Mouse (Mus musculus): ENCODE results near the gene Dnah2. TPM values are rescaled to one million over a fixed set of nuclear protein-coding genes. Genes with fewer than 3 reads are reported as not detected.
"Not testable (repeated sequence)": the region's sequence is repeated elsewhere in the genome, so short reads cannot be mapped to it uniquely, and the experiment has no call there.

Dnah2 gene
- polyA plus RNA-seq, 1 experiment from 2014 or later: 1.9 TPM

DNA sequence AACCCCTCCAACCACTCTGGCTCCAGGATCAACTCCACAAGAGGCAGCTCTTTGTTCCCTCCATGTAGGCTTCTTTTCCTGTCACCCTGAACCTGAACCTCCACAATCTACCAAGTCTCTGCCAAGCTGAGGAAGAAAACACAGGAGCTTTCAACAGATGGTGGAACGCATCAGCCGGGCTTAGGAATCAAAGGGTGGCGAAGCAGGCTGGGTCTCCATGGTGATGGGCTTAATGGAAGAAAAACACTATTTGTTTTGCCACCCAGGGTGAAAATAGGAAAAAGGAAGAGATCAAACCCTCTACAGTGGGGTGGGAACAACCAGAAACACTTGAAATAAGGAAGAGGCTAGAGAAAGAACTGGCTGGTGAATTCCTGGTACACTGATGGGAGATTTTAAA, 5.3 kb downstream of the Dnah2 start:
- 18% methylated on average over 3 of the region's 3 CpGs for WGBS
- Histone ChIP-seq H3K27me3 (replicated peaks) (no peaks in the 10 kb centered on the region), H3K4me3 (no peak overlapping the region), H3K9me3 (no peaks in the 10 kb centered on the region), H3K4me1 (peaks cover 38% of the 10 kb centered on the region), H3K4me2 (replicated peaks) (no peak overlapping the region), H3K27ac (no peak overlapping the region), H3K36me3 (no peaks in the 10 kb centered on the region), H3K9ac (no peak overlapping the region; the same call in 1 of the 2 replicates)
- ATAC-seq (ENCODE audit: low FRiP score, low read depth): no peak

DNA sequence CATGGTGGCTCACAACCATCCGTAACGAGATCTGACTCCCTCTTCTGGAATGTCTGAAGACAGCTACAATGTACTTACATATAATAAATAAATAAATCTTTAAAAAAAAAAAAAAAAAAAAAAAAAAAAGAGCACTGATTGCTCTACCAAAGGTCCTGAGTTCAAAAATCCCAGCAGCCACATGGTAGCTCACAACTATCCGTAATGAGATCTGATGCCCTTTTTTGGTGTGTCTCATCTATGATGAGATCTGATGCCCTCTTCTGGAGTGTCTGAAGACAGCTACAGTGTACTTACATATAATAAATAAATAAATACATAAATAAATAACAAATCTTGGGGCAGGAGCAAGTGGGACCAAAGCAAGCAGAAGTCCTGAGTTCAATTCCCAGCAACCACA, 7.2 kb downstream of the Dnah2 start:
- not testable (repeated sequence) for H3K36me3 ChIP-seq; H3K4me2 ChIP-seq (replicated peaks); ATAC-seq (ENCODE audit: low FRiP score, low read depth); H3K27ac ChIP-seq; H3K27me3 ChIP-seq (replicated peaks); H3K9ac ChIP-seq; H3K9me3 ChIP-seq; H3K4me3 ChIP-seq
- peaks cover 19% of the 10 kb centered on the region; the same call in 1 of the 2 replicates for H3K4me1 ChIP-seq
- WGBS: 90% methylated on average over 1 of the region's 3 CpGs

DNA sequence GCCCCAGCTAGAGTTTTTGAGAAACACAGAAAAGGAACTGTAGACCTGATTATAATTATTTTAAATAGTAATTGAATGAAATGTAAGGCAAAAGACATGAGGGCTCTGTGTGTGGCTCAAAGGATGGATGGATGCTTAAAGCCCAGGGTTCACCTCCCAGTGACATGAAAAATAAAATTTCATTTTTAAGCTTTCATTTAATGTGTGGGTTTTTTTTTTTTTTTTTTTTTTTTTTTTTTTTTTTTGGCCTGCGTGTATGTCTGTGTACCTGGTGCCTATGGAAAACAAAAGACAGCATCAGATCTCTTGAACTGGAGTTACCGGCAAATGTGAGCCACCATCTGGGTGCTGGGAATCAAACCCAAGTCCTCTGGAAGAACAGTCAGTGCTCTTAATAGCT, 8.2 kb downstream of the Dnah2 start:
- no peak overlapping the region for H3K27ac ChIP-seq
- WGBS: 100% methylated on average over 2 of the region's 2 CpGs
- no peaks in the 10 kb centered on the region for H3K9me3 ChIP-seq
- H3K36me3 ChIP-seq: no peaks in the 10 kb centered on the region
- H3K4me3 ChIP-seq: no peak overlapping the region
- no peak overlapping the region for H3K4me2 ChIP-seq (replicated peaks)
- H3K27me3 ChIP-seq (replicated peaks): no peaks in the 10 kb centered on the region
- no peak overlapping the region for H3K9ac ChIP-seq
- ATAC-seq (ENCODE audit: low FRiP score, low read depth): no peak
- peaks cover 10% of the 10 kb centered on the region; the same call in 1 of the 2 replicates for H3K4me1 ChIP-seq

DNA sequence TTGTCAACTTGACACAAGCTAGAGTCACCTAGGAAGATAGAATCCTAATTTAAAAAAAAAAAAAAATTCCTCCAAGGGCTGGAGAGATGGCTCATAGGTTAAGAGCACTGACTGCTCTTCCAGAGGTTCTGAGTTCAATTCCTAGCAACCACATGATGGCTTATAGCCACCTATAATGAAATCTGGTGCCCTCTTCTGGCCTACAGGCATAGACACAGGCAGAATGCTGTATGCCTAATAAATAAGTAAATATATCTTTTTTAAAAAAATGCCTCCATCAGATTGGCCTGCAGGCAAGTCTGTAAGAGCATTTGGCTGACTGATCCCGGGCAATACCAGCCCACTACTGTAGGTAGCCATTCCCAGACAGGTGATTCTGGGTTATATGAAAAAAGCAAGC, 13.9 kb downstream of the Dnah2 start:
- H3K4me1 ChIP-seq: no peaks in the 10 kb centered on the region
- H3K27me3 ChIP-seq (replicated peaks): no peaks in the 10 kb centered on the region
- no peak overlapping the region for H3K27ac ChIP-seq
- no peaks in the 10 kb centered on the region for H3K9me3 ChIP-seq
- no peaks in the 10 kb centered on the region for H3K36me3 ChIP-seq
- no peak overlapping the region for H3K4me3 ChIP-seq
- WGBS: 77% methylated on average over 1 of the region's 1 CpGs
- no peak for ATAC-seq (ENCODE audit: low FRiP score, low read depth)
- no peak overlapping the region for H3K9ac ChIP-seq
- no peak overlapping the region for H3K4me2 ChIP-seq (replicated peaks)

DNA sequence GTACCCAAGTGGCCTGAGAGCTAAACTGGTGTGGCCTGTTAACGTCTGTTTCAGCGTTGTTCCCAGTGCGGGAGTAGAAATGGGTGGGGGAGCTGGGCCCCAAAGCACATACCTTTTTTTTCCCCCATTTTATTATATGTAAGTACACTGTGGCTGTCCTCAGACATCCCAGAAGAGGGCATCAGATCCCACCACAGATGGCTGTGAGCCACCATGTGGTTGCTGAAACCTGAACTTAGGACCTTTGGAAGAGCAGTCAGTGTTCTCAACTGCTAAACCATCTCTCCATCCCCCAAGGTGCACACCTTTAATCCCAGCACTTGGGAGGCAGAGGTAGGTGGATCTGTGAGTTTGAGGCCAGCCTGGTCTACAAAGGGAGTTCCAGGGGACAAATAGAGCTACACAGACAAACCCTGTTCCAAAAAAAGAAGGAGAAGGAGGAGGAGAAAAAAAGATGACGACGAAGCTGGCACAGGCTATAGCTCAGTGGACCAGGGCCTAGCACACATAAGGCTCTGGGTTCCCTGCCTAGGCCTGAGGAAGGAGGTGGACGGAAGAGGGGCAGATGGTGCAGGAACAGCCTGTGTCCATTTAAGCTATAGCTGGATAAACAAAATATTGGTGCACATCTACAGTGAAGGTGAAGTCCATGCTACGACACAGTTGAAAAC, 16.3 kb downstream of the Dnah2 start:
- H3K4me2 ChIP-seq (replicated peaks): no peak overlapping the region
- H3K9ac ChIP-seq: no peak overlapping the region
- H3K36me3 ChIP-seq: no peaks in the 10 kb centered on the region
- 83% methylated on average over 7 of the region's 7 CpGs for WGBS
- no peaks in the 10 kb centered on the region for H3K27me3 ChIP-seq (replicated peaks)
- no peak for ATAC-seq (ENCODE audit: low FRiP score, low read depth)
- H3K27ac ChIP-seq: no peak overlapping the region
- no peak overlapping the region for H3K4me3 ChIP-seq
- no peaks in the 10 kb centered on the region for H3K9me3 ChIP-seq
- peaks cover 5% of the 10 kb centered on the region; the same call in 1 of the 2 replicates for H3K4me1 ChIP-seq

DNA sequence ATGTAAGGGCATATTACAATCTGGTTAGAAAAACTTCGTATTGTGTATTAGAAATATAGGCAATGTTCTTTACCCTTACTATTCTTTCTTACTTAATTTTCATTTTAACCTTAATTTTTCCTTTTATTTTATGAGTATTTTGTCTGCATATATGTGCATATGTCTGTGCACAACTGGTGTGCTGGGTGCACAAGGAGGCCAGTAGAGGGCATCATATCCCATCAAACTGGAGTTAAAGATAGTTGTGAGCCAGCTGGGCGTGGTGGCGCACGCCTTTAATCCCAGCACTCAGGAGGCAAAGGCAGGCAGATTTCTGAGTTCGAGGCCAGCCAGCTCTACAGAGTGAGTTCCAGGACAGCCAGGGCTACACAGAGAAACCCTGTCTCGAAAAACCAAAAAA, 18.2 kb downstream of the Dnah2 start:
- H3K27me3 ChIP-seq (replicated peaks); H3K36me3 ChIP-seq; H3K9me3 ChIP-seq; H3K4me2 ChIP-seq (replicated peaks); H3K9ac ChIP-seq; H3K27ac ChIP-seq; H3K4me3 ChIP-seq; ATAC-seq (ENCODE audit: low FRiP score, low read depth): not testable (repeated sequence)
- 92% methylated on average over 6 of the region's 6 CpGs for WGBS
- H3K4me1 ChIP-seq: peaks cover 17% of the 10 kb centered on the region

DNA sequence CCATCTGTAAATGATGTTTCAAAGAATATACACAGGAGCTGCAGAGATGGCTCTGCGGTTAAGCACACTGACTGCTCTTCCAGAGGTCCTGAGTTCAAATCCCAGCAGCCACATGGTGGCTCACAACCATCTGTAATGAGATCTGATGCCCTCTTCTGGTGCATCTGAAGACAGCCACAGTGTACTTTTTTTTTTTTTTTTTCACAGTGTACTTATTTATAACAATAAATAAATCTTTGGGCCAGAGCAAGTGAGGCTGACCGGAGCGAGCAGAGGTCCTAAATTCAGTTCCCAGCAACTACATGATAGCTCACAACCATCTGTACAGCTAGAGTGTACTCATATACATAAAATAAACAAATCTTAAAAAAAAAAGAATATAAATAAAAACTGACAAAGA, 18.6 kb downstream of the Dnah2 start:
- H3K9me3 ChIP-seq; H3K36me3 ChIP-seq; H3K27ac ChIP-seq; H3K4me3 ChIP-seq; ATAC-seq (ENCODE audit: low FRiP score, low read depth); H3K9ac ChIP-seq; H3K27me3 ChIP-seq (replicated peaks); H3K4me2 ChIP-seq (replicated peaks): not testable (repeated sequence)
- WGBS: 98% methylated on average over 3 of the region's 3 CpGs
- H3K4me1 ChIP-seq: peaks cover 17% of the 10 kb centered on the region

DNA sequence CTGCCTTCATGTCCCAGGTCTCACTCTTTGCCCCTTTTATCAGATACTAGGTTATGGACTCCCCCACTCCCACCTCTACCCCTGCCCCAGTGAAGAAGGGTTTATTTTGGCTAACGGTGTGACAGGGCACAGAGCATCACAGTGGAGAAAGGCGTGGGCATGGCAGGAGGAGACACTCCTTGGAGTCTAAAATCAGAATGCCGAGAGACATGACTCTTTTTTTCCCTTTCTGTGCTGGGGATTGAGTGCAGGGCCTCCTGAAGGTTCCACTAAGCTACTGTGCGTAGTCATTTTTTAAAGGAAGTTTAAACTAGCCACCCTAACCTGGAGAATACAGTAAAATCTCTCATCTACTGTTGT, 20.9 kb downstream of the Dnah2 start:
- H3K27me3 ChIP-seq (replicated peaks): no peaks in the 10 kb centered on the region
- WGBS: 70% methylated on average over 4 of the region's 4 CpGs
- H3K4me1 ChIP-seq: peaks cover 17% of the 10 kb centered on the region
- H3K9me3 ChIP-seq: no peaks in the 10 kb centered on the region
- H3K9ac ChIP-seq: no peak overlapping the region
- peak overlapping the region; percentile 88; the same call in 1 of the 2 replicates for H3K27ac ChIP-seq
- H3K36me3 ChIP-seq: no peaks in the 10 kb centered on the region
- ATAC-seq (ENCODE audit: low FRiP score, low read depth): no peak
- H3K4me3 ChIP-seq: no peak overlapping the region
- H3K4me2 ChIP-seq (replicated peaks): peak overlapping the region; percentile 56

DNA sequence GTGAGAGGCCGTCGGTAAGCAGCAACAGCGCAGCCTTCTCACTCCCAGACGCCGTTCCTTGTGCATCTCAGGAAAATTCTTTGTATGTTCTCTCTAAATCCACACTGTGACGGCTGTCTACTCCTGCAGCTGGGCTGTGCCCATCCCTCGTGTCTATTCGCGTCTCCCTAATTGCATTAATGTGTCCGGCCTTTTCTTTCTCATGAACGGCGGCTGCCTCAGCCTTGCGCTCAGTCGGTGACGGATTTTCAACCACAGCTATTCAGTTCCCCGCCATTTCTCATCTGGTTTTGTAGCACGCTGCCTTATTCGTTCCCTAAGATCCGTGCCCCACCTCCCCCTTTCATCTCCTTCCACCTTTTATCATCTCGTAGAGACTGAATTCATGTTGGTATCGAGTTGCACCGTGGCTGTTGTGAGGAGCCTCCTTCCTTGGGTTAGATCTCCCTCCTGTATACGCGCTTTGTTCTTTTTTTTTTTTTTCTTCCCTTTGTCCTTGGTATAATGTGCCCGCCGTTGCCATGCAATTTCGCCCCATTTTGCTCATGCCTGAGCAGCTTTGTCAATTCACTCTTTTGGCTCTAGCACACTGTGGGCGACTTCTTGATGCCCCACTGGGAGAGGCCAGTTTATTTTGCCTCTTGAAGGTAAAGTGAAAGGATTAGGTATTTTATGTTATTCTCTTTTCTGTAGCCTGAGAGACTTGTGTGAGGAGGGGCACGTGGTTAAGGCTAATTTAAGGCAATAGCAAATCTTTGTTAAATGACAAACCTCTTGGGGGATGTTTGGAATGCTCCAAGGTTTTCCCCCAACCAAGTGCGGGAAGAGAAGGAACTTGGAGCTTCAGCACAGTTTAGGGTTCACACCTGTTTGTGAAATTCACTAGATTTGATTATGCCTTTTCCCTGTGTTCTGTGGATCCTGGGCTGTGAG, 21.5 kb downstream of the Dnah2 start:
- H3K9me3 ChIP-seq: no peaks in the 10 kb centered on the region
- peaks cover 17% of the 10 kb centered on the region for H3K4me1 ChIP-seq
- 3% methylated on average over 30 of the region's 30 CpGs for WGBS
- no peaks in the 10 kb centered on the region for H3K27me3 ChIP-seq (replicated peaks)
- H3K27ac ChIP-seq: peak overlapping the region; percentile 88
- H3K36me3 ChIP-seq: no peaks in the 10 kb centered on the region
- ATAC-seq (ENCODE audit: low FRiP score, low read depth): peak; percentile 50; the same call in 1 of the 2 replicates
- peak overlapping the region; percentile 38 for H3K9ac ChIP-seq
- peak overlapping the region; percentile 24 for H3K4me3 ChIP-seq
- peak overlapping the region; percentile 56 for H3K4me2 ChIP-seq (replicated peaks)

DNA sequence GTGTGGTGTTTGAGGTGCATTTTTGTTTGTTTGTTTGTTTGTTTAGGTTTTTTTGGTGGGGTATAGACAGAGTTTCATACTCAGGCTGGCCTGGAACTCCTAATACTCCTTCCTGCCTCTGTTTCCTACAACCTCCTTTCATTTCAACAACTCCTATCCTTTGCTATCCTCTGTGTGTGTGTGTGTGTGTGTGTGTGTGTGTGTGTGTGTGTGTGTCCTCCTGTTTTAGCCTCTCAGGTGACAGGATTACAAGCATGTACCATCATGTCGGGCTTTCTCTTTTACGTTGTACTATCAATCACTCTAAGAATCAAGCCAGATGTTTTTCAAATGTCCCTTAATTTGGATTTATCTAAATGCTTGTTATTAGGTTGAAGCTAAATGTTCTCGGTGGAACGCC, 22.3 kb downstream of the Dnah2 start:
- peak; percentile 41; the same call in 1 of the 2 replicates for ATAC-seq (ENCODE audit: low FRiP score, low read depth)
- Histone ChIP-seq H3K4me3 (no peak overlapping the region; the same call in 1 of the 2 replicates), H3K9ac (peak overlapping the region; percentile 38; the same call in 1 of the 2 replicates), H3K4me1 (peaks cover 17% of the 10 kb centered on the region), H3K36me3 (no peaks in the 10 kb centered on the region), H3K27me3 (replicated peaks) (no peaks in the 10 kb centered on the region), H3K27ac (peak overlapping the region; percentile 88), H3K9me3 (no peaks in the 10 kb centered on the region), H3K4me2 (replicated peaks) (peak overlapping the region; percentile 56)
- WGBS: 10% methylated on average over 4 of the region's 4 CpGs

DNA sequence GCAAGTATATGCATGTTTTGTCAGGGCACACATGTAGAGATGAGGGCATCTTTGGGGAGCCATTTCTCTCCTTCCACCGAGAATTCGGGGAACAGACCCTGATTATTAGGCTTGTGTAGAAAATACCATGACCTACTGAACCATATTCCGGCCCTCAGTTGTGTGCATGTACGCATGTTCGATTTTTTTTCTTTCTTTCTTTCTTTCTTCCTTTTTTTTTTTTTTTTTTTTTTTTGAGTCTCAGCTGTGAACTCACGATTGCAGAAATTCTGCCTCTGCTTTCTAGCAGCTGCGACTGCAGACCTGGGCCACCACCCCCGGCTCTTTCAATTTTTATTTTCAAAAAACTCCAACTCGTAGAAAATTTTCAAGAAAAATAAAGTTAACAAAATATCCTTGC, 23.2 kb downstream of the Dnah2 start:
- Histone ChIP-seq H3K36me3 (no peaks in the 10 kb centered on the region), H3K4me2 (replicated peaks) (no peak overlapping the region), H3K4me1 (peaks cover 17% of the 10 kb centered on the region), H3K27me3 (replicated peaks) (no peaks in the 10 kb centered on the region), H3K9me3 (no peaks in the 10 kb centered on the region), H3K27ac (no peak overlapping the region), H3K9ac (no peak overlapping the region), H3K4me3 (no peak overlapping the region)
- WGBS: 86% methylated on average over 9 of the region's 9 CpGs
- no peak for ATAC-seq (ENCODE audit: low FRiP score, low read depth)

DNA sequence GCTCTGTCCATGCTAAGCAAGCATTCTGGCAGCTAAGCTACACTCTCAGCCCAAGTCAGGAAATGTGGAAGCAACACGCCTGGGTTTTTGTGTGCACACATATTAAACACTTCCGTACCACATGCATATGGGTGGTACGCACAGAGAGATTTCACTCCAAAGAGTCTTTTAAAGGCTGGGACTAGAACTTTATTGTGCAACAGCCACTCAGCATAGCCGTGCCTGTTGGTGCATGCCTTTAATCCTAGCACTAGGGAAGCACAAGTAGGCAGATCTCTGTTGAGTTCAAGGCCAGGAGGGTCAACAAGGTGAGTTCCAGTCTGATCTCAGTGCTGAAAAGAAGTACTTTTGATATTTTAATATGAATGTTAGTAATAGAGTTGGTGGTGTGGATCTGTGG, 25.3 kb downstream of the Dnah2 start:
- Histone ChIP-seq H3K4me1 (peaks cover 17% of the 10 kb centered on the region), H3K36me3 (no peaks in the 10 kb centered on the region), H3K27me3 (replicated peaks) (no peaks in the 10 kb centered on the region), H3K9ac (no peak overlapping the region), H3K4me2 (replicated peaks) (no peak overlapping the region), H3K9me3 (no peaks in the 10 kb centered on the region), H3K27ac (no peak overlapping the region), H3K4me3 (no peak overlapping the region)
- 91% methylated on average over 4 of the region's 4 CpGs for WGBS
- no peak for ATAC-seq (ENCODE audit: low FRiP score, low read depth)

Measured in neural tube, embryonic 12.5 days (tissue).